Mouse (Mus musculus) liver, postnatal 0 days (tissue): ENCODE measurements around the gene Cyp4f39. TPM values are rescaled to one million over a fixed set of nuclear protein-coding genes. Genes with fewer than 3 reads are reported as not detected.
"Not testable (repeated sequence)": the region's sequence is repeated elsewhere in the genome, so short reads cannot be mapped to it uniquely, and the experiment has no call there.

ENCODE experiments used
- ATAC-seq: fragments of 200-750 bp; cut with Nextera tagmentation; 2 replicates; pipeline ENCODE4 v1.8.0; 2017; ENCODE audit warnings: mild to moderate bottlenecking, moderate library complexity
- DNase-seq: peaks from one replicate; pipeline ENCODE4 v3.0.0-alpha.2; 2016
- H3K27ac ChIP-seq: fragments of 300-500 bp; sonication (generic); 2 replicates; pipeline ENCODE4 v1.5.1; 2014; ENCODE audit warnings: antibody characterized with exemption, moderate library complexity, mild to moderate bottlenecking, low read depth
- H3K27me3 ChIP-seq: fragments of 300-500 bp; sonication (generic); 2 replicates; pipeline ENCODE4 v1.6.1; 2014; ENCODE audit warnings: low read length, control low read depth, mixed read lengths; ENCODE audit not compliant: insufficient read depth
- H3K36me3 ChIP-seq: fragments of 300-500 bp; sonication (generic); replicated peaks from 2 replicates; pipeline ENCODE4 v1.6.1; 2014; ENCODE audit warnings: mild to moderate bottlenecking, control low read depth, low read length, moderate library complexity, mixed read lengths; ENCODE audit not compliant: insufficient read depth
- H3K4me1 ChIP-seq: fragments of 300-500 bp; sonication (generic); 2 replicates; pipeline ENCODE4 v1.6.1; 2014; ENCODE audit warnings: antibody characterized with exemption, mild to moderate bottlenecking, control low read depth; ENCODE audit not compliant: insufficient read depth
- H3K4me2 ChIP-seq: fragments of 300-500 bp; sonication (generic); 2 replicates; pipeline ENCODE4 v1.6.1; 2014; ENCODE audit warnings: low read depth, mild to moderate bottlenecking, low read length, moderate library complexity, mixed read lengths
- H3K4me3 ChIP-seq: fragments of 300-500 bp; sonication (generic); 2 replicates; pipeline ENCODE4 v1.5.1; 2014; ENCODE audit warnings: low read depth, low read length
- H3K9ac ChIP-seq: fragments of 300-500 bp; sonication (generic); replicated peaks from 2 replicates; pipeline ENCODE4 v1.6.1; 2014; ENCODE audit warnings: mild to moderate bottlenecking, moderate library complexity
- H3K9me3 ChIP-seq: fragments of 300-500 bp; sonication (generic); 2 replicates; pipeline ENCODE4 v1.6.1; 2016; ENCODE audit warnings: mild to moderate bottlenecking, control low read depth, low read length, mixed read lengths
- CTCF ChIP-seq: sonication (generic); IDR thresholded peaks from 2 replicates; pipeline ENCODE4 v1.5.1; 2016; ENCODE audit warnings: antibody characterized with exemption, low read depth
- EP300 ChIP-seq: IDR thresholded peaks from 2 replicates; pipeline ENCODE4 v1.6.1; 2016; ENCODE audit warnings: antibody characterized with exemption, low read depth, mild to moderate bottlenecking
- WGBS: fragments of 180-500 bp; shearing (Covaris S2); extraction: QIAGEN DNeasy Blood & Tissue Kit; methylation state at CpG from one replicate; pipeline ENCODE4 v1.1.7; 2014; ENCODE audit not compliant: insufficient replicate concordance; 5-methylcytosine and 5-hydroxymethylcytosine counted together
- polyA plus RNA-seq: library from polyadenylated mRNA; unstranded; fragments of >200 nt; fragmentation: Nextera tagmentation; extraction: Ambion mirVana; gene quantifications from 2 replicates; pipeline ENCODE4 v1.2.1, GENCODE M21; 2015

Gene Cyp4f39
- polyA plus RNA-seq, 1 experiment from 2014 or later = 0.32 TPM

DNA sequence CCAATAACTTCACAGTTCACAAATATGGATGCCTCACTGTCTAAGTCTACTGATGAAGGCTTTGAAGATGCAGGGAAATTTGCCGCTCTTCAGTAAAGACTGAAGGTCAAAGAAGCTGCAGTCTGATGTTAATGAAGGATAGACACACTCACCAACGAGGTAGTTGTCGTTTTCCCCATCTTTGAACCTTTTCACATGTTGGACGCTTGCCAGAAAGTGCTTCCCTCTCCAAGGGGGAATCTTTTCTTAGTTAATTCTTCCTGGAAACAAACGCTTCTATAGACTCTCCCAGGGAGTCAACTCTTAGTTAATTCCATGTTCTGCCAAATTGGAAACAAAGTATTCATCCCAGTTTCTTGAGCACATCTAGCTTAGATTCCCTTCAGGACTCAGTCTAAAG lies 63.6 kb downstream of the Cyp4f39 start:
- DNase-seq = no peak
- no peak for ATAC-seq
- 68% methylated on average over 5 of the region's 5 CpGs for WGBS

DNA sequence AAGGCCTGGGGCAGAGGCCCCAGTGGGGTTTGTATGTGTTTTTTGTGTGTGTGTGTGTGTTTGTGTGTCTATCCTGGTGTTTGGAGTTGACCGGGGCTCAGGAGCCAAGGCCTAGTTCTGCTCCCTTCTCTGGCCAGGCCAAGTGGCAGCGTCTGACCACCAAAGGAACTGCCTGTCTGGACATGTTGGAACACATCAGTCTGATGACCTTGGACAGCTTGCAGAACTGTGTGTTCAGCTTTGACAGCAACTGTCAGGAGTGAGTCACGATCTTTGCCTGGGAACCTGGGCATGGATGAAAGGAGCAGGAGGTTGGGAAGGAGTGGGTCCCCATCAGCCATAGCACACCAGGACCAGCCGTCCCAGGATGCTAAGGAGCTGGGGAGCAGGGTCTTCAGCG lies 69.5 kb downstream of the Cyp4f39 start:
- WGBS = 85% methylated on average over 5 of the region's 5 CpGs
- ATAC-seq = no peak
- no peak overlapping the region for H3K4me3 ChIP-seq
- no peak for DNase-seq
- no peaks in the 10 kb centered on the region for H3K4me1 ChIP-seq
- H3K4me2 ChIP-seq = no peak overlapping the region
- H3K27ac ChIP-seq = no peak overlapping the region
- no peaks in the 10 kb centered on the region for H3K9me3 ChIP-seq
- TF ChIP-seq CTCF (no peak), EP300 (no peak)
- no peaks in the 10 kb centered on the region for H3K27me3 ChIP-seq
- no peak overlapping the region for H3K9ac ChIP-seq
- 0 out of 2 replicates have a peak, but pooled peaks cover 6% of the 10 kb centered on the region for H3K36me3 ChIP-seq

More for the DNA sequence above, 63.6 kb downstream of the Cyp4f39 start:
- H3K27ac ChIP-seq = no peak overlapping the region
- H3K27me3 ChIP-seq = no peaks in the 10 kb centered on the region
- no peaks in the 10 kb centered on the region for H3K9me3 ChIP-seq
- H3K4me3 ChIP-seq = no peak overlapping the region
- H3K9ac ChIP-seq = no peak overlapping the region
- H3K4me1 ChIP-seq = no peaks in the 10 kb centered on the region
- no peak overlapping the region for H3K4me2 ChIP-seq
- no peak for TF ChIP-seq EP300
- no peak for TF ChIP-seq CTCF
- no peaks in the 10 kb centered on the region for H3K36me3 ChIP-seq

DNA sequence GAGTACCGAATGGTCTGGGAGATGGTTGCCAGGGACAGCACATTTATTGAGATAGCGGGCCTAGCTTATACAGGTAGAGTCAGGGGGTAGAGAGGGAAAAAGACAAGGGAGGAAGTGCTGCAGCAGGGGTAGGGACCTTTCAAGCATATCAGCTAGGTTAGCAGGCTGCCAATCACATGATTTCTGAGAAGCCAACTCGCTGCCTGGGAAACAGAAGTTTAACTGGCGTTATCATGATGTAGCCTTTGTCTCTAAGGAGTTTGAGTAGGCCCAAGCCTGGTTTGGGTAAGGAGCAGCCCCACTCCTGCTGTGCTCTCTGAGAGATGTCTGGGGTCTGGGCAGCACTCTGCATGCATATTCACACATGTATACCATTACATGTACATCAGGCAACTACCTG lies 69.9 kb downstream of the Cyp4f39 start:
- Histone ChIP-seq H3K27ac (no peak overlapping the region), H3K4me2 (no peak overlapping the region), H3K4me1 (no peaks in the 10 kb centered on the region), H3K4me3 (no peak overlapping the region), H3K9ac (no peak overlapping the region), H3K27me3 (no peaks in the 10 kb centered on the region), H3K36me3 (0 out of 2 replicates have a peak, but pooled peaks cover 6% of the 10 kb centered on the region), H3K9me3 (no peaks in the 10 kb centered on the region)
- DNase-seq (no peak), ATAC-seq (no peak)
- WGBS = 68% methylated on average over 4 of the region's 4 CpGs
- TF ChIP-seq CTCF (no peak), EP300 (no peak)

DNA sequence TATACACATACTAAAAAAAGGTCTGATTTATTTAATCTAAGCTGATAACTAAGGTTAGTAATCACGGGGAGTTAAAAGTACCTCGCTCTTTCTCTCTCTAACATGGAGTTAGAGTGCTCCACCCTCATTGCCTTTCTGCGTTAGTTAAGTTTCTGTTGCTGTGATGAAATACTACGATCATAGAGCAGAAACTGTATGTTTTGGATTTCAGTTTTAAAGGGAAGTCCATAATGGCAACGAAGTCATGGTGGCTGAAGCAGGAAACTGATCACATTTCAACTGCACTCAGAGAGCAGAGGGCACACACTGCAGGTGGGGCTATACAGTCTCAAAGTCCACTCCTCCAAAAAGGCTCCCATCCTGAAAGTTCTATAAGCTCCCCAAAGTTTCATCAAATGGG lies 70.3 kb downstream of the Cyp4f39 start:
- no peak for ATAC-seq
- H3K9ac ChIP-seq = no peak overlapping the region
- no peaks in the 10 kb centered on the region; the same call in 1 of the 2 replicates for H3K4me1 ChIP-seq
- no peak for TF ChIP-seq EP300
- TF ChIP-seq CTCF = no peak
- H3K27ac ChIP-seq = no peak overlapping the region
- WGBS = 61% methylated on average over 5 of the region's 5 CpGs
- no peak for DNase-seq
- no peaks in the 10 kb centered on the region for H3K9me3 ChIP-seq
- no peak overlapping the region for H3K4me3 ChIP-seq
- no peaks in the 10 kb centered on the region for H3K27me3 ChIP-seq
- H3K4me2 ChIP-seq = no peak overlapping the region; the same call in 1 of the 2 replicates
- H3K36me3 ChIP-seq = 0 out of 2 replicates have a peak, but pooled peaks cover 6% of the 10 kb centered on the region

DNA sequence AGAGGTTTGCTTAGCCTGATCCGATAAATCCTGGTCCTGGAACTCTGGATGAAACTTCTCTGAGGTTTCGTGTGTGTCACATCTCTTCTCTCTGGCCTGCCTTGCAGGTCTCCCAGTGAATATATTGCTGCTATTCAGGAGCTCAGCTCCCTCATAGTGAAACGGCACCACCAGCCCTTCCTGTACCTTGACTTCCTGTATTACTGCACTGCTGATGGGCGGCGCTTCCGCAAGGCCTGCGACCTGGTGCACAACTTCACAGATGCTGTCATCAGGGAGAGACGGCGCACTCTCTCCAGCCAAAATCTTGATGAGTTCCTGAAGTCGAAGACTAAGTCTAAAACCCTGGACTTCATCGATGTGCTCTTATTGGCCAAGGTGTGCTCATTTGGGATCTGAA lies 71.4 kb downstream of the Cyp4f39 start:
- 0 out of 2 replicates have a peak, but pooled peaks cover 6% of the 10 kb centered on the region for H3K36me3 ChIP-seq
- H3K4me2 ChIP-seq = peak overlapping the region; percentile 44; the same call in 1 of the 2 replicates
- no peaks in the 10 kb centered on the region for H3K9me3 ChIP-seq
- no peak for ATAC-seq
- H3K9ac ChIP-seq = no peak overlapping the region
- no peaks in the 10 kb centered on the region for H3K27me3 ChIP-seq
- H3K4me1 ChIP-seq = peaks cover 5% of the 10 kb centered on the region; the same call in 1 of the 2 replicates
- peak overlapping the region; percentile 15; the same call in 1 of the 2 replicates for H3K4me3 ChIP-seq
- peak; percentile 31 for DNase-seq
- whole genome bisulfite sequencing = 60% methylated on average over 11 of the region's 11 CpGs
- no peak overlapping the region for H3K27ac ChIP-seq
- TF ChIP-seq CTCF (no peak), EP300 (no peak)

DNA sequence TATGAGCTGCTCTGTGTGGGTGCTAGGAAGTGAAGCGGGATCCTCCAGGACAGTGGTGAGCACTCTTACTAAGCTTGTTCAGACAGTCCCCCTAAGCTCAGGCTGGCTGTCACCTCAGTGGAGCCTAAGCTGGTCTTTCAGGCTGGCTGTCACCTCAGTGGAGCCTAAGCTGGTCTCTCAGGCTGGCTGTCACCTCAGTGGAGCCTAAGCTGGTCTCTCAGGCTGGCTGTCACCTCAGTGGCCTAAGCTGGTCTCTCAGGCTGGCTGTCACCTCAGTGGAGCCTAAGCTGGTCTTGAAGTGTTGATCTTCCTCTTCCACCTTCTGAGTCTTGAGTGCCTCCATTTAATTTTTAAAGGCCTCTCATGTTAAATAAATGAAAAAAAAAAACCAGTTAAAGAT lies 73.8 kb downstream of the Cyp4f39 start:
- not testable (repeated sequence) for H3K4me3 ChIP-seq, H3K27me3 ChIP-seq, DNase-seq, H3K4me1 ChIP-seq, ATAC-seq, H3K9me3 ChIP-seq, H3K27ac ChIP-seq, H3K4me2 ChIP-seq, H3K36me3 ChIP-seq, H3K9ac ChIP-seq
- WGBS = 85% methylated on average over 1 of the region's 1 CpGs

DNA sequence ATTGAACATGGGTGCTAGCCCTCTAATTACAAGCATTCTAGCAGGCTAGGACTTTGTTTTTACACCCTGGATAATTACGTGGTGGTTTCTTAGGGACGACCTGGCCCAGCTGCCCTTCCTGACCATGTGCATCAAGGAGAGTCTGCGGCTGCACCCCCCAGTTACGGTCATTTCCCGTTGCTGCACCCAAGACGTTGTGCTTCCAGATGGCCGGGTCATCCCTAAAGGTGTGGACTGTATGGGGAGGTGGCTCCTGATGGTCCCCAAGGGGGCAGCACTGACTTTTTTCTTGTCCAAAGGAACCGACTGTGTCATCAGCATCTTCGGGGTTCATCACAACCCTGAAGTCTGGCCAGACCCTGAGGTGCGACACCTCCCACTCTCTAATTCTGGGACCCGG lies 75.2 kb downstream of the Cyp4f39 start:
- Histone ChIP-seq H3K4me1 (peaks cover 5% of the 10 kb centered on the region; the same call in 1 of the 2 replicates), H3K27ac (no peak overlapping the region), H3K9ac (no peak overlapping the region; the same call in 1 of the 2 replicates), H3K4me2 (peak overlapping the region; percentile 78), H3K27me3 (no peaks in the 10 kb centered on the region), H3K36me3 (0 out of 2 replicates have a peak, but pooled peaks cover 3% of the 10 kb centered on the region), H3K9me3 (no peaks in the 10 kb centered on the region), H3K4me3 (no peak overlapping the region)
- DNase-seq = no peak
- 82% methylated on average over 11 of the region's 11 CpGs for WGBS
- no peak for TF ChIP-seq EP300
- no peak for TF ChIP-seq CTCF
- no peak for ATAC-seq
